Mouse (Mus musculus): ENCODE data around the gene Gemin4. TPM values are rescaled to one million over a fixed set of nuclear protein-coding genes. Genes with fewer than 3 reads are reported as not detected.

The Gemin4 gene
- 2.9 and 3.4 TPM in 2 replicates for polyA plus RNA-seq (2012; rRNA removed)

GRCm38 (mm10) chr11:76217390-76217800 is at the start of gene Gemin4, which contains the start of gene Dbil5:
Gemin4 (minus strand) TSS chr11:76217664.
Dbil5 (plus strand) TSS chr11:76217608.

GRCm38 (mm10) chr11:76242901-76243810 is 25.7 kb upstream of the Gemin4 start, which contains the start of the genes Mrm3 and Glod4:
Mrm3 (plus strand) TSS chr11:76243715.
Glod4 (minus strand) TSS chr11:76243725.

GRCm38 (mm10) chr11:76179495-76180145 is 37.8 kb downstream of the Gemin4 start, which contains the start of the genes Vps53 and Fam57a:
Vps53 (minus strand) TSS chr11:76179647.
Fam57a (plus strand) TSS chr11:76179671.

Other genes starting within 250 kb of the Gemin4 start
- gene 1700016K19Rik, start 217.8 kb downstream of the Gemin4 start, polyA plus RNA-seq (2012; rRNA removed): 4.7 and 6.1 TPM in 2 replicates
- gene Rflnb, start 189.9 kb downstream of the Gemin4 start, polyA plus RNA-seq (2012; rRNA removed): 42.9 and 50.5 TPM in 2 replicates
- 10.3 and 18.8 TPM in 2 replicates for gene Vps53, start 38.0 kb downstream of the Gemin4 start, polyA plus RNA-seq (2012; rRNA removed)
- 111 and 342 TPM in 2 replicates for gene Fam57a, start 38.0 kb downstream of the Gemin4 start, polyA plus RNA-seq (2012; rRNA removed)
- gene Dbil5, start 56 bp downstream of the Gemin4 start, polyA plus RNA-seq (2012; rRNA removed): 0.41 and 0.60 TPM in 2 replicates
- 2.0 and 3.0 TPM in 2 replicates for gene Mrm3, start 26.1 kb upstream of the Gemin4 start, polyA plus RNA-seq (2012; rRNA removed)
- gene Glod4, start 26.1 kb upstream of the Gemin4 start, polyA plus RNA-seq (2012; rRNA removed): 0.52 and 0.70 TPM in 2 replicates
- gene Nxn, start 181.5 kb upstream of the Gemin4 start, polyA plus RNA-seq (2012; rRNA removed): 13.3 and 16.4 TPM in 2 replicates
- 1.9 and 2.9 TPM in 2 replicates for gene Timm22, start 189.3 kb upstream of the Gemin4 start, polyA plus RNA-seq (2012; rRNA removed)

Data from stomach, adult 2 months (tissue).